Mouse (Mus musculus) CH12.LX (cell line): ENCODE measurements around the gene Dab2. TPM values are rescaled to one million over a fixed set of nuclear protein-coding genes. Genes with fewer than 3 reads are reported as not detected.

Source experiments
- DNase-seq: peaks from one replicate; pipeline ENCODE4 v3.0.0-alpha.2; 2013; ENCODE audit errors: extremely low read depth
- H3K27ac ChIP-seq: 2 replicates; pipeline ENCODE4 v1.5.1; 2012; ENCODE audit warnings: low read depth, mild to moderate bottlenecking, control low read depth, moderate library complexity; ENCODE audit not compliant: insufficient read depth
- H3K27me3 ChIP-seq: replicated peaks from 2 replicates; pipeline ENCODE3; 2012; ENCODE audit warnings: inconsistent platforms
- H3K36me3 ChIP-seq, 2 experiments: replicated peaks in 1 of 2; 2 replicates each; pipeline versions ENCODE3 to v1.6.1; 2012; ENCODE audit warnings: inconsistent platforms in 1 of 2, low read length in 1 of 2, mild to moderate bottlenecking in 1 of 2, mixed read lengths in 1 of 2, moderate library complexity in 1 of 2; ENCODE audit not compliant: control insufficient read depth in 1 of 2, insufficient read depth in 1 of 2
- H3K4me1 ChIP-seq, 2 experiments: 2 replicates each; pipeline ENCODE4 v1.6.1; 2012; ENCODE audit warnings: inconsistent platforms in 1 of 2, moderate library complexity in 1 of 2; ENCODE audit not compliant: insufficient read depth in 2 of 2, control insufficient read depth in 1 of 2
- H3K4me2 ChIP-seq: 2 replicates; pipeline ENCODE4 v1.6.1; 2012; ENCODE audit warnings: low read depth, mild to moderate bottlenecking, control low read depth; ENCODE audit not compliant: poor library complexity, insufficient read depth, severe bottlenecking
- H3K4me3 ChIP-seq, 3 experiments: fragments of 150-350 bp in 1 of 3; sonication (generic) in 1 of 3; replicated peaks in 1 of 3; 2 replicates each; pipeline versions ENCODE3 to v1.5.1; 2011 to 2012; ENCODE audit warnings: low read depth in 2 of 3, low read length in 2 of 3, mild to moderate bottlenecking in 2 of 3, moderate library complexity in 2 of 3, control low read depth in 1 of 3, improper control_type of control experiment in 1 of 3, inconsistent platforms in 1 of 3, mixed read lengths in 1 of 3; ENCODE audit not compliant: poor library complexity in 1 of 3
- H3K79me2 ChIP-seq: replicated peaks from 2 replicates; pipeline ENCODE4 v1.6.1; 2012; ENCODE audit warnings: mild to moderate bottlenecking, moderate library complexity; ENCODE audit not compliant: control insufficient read depth, poor library complexity, insufficient read depth, severe bottlenecking; ENCODE audit errors: extremely low read depth
- H3K9ac ChIP-seq: 2 replicates; pipeline ENCODE4 v1.6.1; 2012; ENCODE audit warnings: low read depth, mild to moderate bottlenecking, control low read depth, moderate library complexity; ENCODE audit not compliant: insufficient read depth
- H3K9me3 ChIP-seq: replicated peaks from 2 replicates; pipeline ENCODE3; 2012; ENCODE audit warnings: low read length, inconsistent platforms, mixed read lengths
- BHLHE40 ChIP-seq: IDR thresholded peaks from 2 replicates; pipeline ENCODE4 v1.6.1; 2011; ENCODE audit warnings: mild to moderate bottlenecking, low read depth, low read length, improper control_type of control experiment
- CHD1 ChIP-seq: IDR thresholded peaks from 2 replicates; pipeline ENCODE4 v1.6.1; 2012; ENCODE audit warnings: low read depth, low read length, improper control_type of control experiment, inconsistent platforms
- CHD2 ChIP-seq: IDR thresholded peaks from 2 replicates; pipeline ENCODE4 v1.6.1; 2011; ENCODE audit warnings: low read length, improper control_type of control experiment
- EP300 ChIP-seq: IDR thresholded peaks from 2 replicates; pipeline ENCODE4 v1.6.1; 2011; ENCODE audit warnings: low read length, improper control_type of control experiment
- ETS1 ChIP-seq: conservative IDR thresholded peaks from 2 replicates; pipeline ENCODE4 v1.6.1; 2012; ENCODE audit warnings: low read depth, mild to moderate bottlenecking, inconsistent platforms, low read length, improper control_type of control experiment, moderate library complexity
- GABPA ChIP-seq: IDR thresholded peaks from 2 replicates; pipeline ENCODE4 v1.6.1; 2012; ENCODE audit warnings: low read depth, low read length, improper control_type of control experiment, inconsistent platforms; ENCODE audit not compliant: insufficient replicate concordance
- JUN ChIP-seq: IDR thresholded peaks from 2 replicates; pipeline ENCODE4 v1.6.1; 2011; ENCODE audit warnings: low read depth, mild to moderate bottlenecking, low read length, improper control_type of control experiment, moderate library complexity; ENCODE audit not compliant: insufficient read depth
- MAFK ChIP-seq: IDR thresholded peaks from 2 replicates; pipeline ENCODE4 v1.6.1; 2011; ENCODE audit warnings: low read length, improper control_type of control experiment; ENCODE audit not compliant: insufficient replicate concordance
- MAX ChIP-seq: IDR thresholded peaks from 2 replicates; pipeline ENCODE4 v1.6.1; 2011; ENCODE audit warnings: low read length, improper control_type of control experiment
- MAZ ChIP-seq: IDR thresholded peaks from 2 replicates; pipeline ENCODE4 v1.6.1; 2012; ENCODE audit warnings: low read depth, mild to moderate bottlenecking, inconsistent platforms, low read length, improper control_type of control experiment, moderate library complexity
- NELFE ChIP-seq: IDR thresholded peaks from 2 replicates; pipeline ENCODE4 v1.6.1; 2011; ENCODE audit warnings: low read depth, low read length, improper control_type of control experiment
- NRF1 ChIP-seq: IDR thresholded peaks from 2 replicates; pipeline ENCODE4 v1.6.1; 2014; ENCODE audit warnings: low read depth, mild to moderate bottlenecking, inconsistent platforms, low read length, improper control_type of control experiment, moderate library complexity
- PAX5 ChIP-seq: IDR thresholded peaks from 2 replicates; pipeline ENCODE4 v1.6.1; 2012; ENCODE audit warnings: low read length, inconsistent platforms, mixed read lengths
- POLR2A ChIP-seq: IDR thresholded peaks from 2 replicates; pipeline ENCODE4 v1.6.1; 2011; ENCODE audit warnings: low read depth, mild to moderate bottlenecking, improper control_type of control experiment, low read length
- POLR2AphosphoS2 ChIP-seq: IDR thresholded peaks from 2 replicates; pipeline ENCODE4 v1.6.1; 2011; ENCODE audit warnings: low read depth, low read length, improper control_type of control experiment
- SIN3A ChIP-seq: IDR thresholded peaks from 2 replicates; pipeline ENCODE4 v1.6.1; 2012; ENCODE audit warnings: low read length, improper control_type of control experiment, inconsistent platforms
- UBTF ChIP-seq: IDR thresholded peaks from 2 replicates; pipeline ENCODE4 v1.6.1; 2012; ENCODE audit warnings: low read depth, mild to moderate bottlenecking, inconsistent platforms, low read length, improper control_type of control experiment, moderate library complexity
- USF2 ChIP-seq: conservative IDR thresholded peaks from 2 replicates; pipeline ENCODE4 v1.6.1; 2011; ENCODE audit warnings: low read depth, low read length, improper control_type of control experiment
- ZC3H11A ChIP-seq: IDR thresholded peaks from 2 replicates; pipeline ENCODE4 v1.6.1; 2012; ENCODE audit warnings: low read depth, mild to moderate bottlenecking, inconsistent platforms, low read length, improper control_type of control experiment
- ZKSCAN1 ChIP-seq: IDR thresholded peaks from 2 replicates; pipeline ENCODE4 v1.6.1; 2012; ENCODE audit warnings: low read depth, inconsistent platforms, low read length, improper control_type of control experiment, borderline replicate concordance
- ZMIZ1 ChIP-seq: IDR thresholded peaks from 2 replicates; pipeline ENCODE4 v1.6.1; 2012; ENCODE audit warnings: low read depth, mild to moderate bottlenecking, inconsistent platforms, low read length, improper control_type of control experiment
- dilution Hi-C: fragments of 300-500 bp; cut with MboI; formaldehyde crosslinking; loops from 2 replicates; pipeline ENCODE4 v1.14.3; 2020; ENCODE audit warnings: low sequenced_read_pairs; ENCODE audit not compliant: extremely low pct_unique_long_range_greater_than_20kb, extremely low pct_ligation_motif_present
- in situ Hi-C: fragments of 300-500 bp; cut with MboI; formaldehyde crosslinking; loops from 3 replicates; pipeline ENCODE4 v1.14.3; 2019; ENCODE audit warnings: low sequenced_read_pairs, low pct_ligation_motif_present, low pct_unique_long_range_greater_than_20kb, mixed read lengths
- polyA plus RNA-seq: library from polyadenylated mRNA; unstranded; fragments of >175 nt; gene quantifications from 2 replicates; pipeline ENCODE4 v1.2.1, GENCODE M21; 2012; ENCODE audit warnings: low read depth; ENCODE audit not compliant: insufficient read length
- total RNA-seq, 2 experiments: library from RNA; depleted of rRNA; stranded (reverse); fragments of 300-350 nt in 1 of 2; fragments of >200 nt in 1 of 2; gene quantifications; 2 replicates each; pipeline ENCODE4 v1.2.3; 2012 to 2014

Dab2 gene
- total and polyA plus RNA-seq, 3 experiments, result 0.17 TPM; not detected in 1

DNA sequence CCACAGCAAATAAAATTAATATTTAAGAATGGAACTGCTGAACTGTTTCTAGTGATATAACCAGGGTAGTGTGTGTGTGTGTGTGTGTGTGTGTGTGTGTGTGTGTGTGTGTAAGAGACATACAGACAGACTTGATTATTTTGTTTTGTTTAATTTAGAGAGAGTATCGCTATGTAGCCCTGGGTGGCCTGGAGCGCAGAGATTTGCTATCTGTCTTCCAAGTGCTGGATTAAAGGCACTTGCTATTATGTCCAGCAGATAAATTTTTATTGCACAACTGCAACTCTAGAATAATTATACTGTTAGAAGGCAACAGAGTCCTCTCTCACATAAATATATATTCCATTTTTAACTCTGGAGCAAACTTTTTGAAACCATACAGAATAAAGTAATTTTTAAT lies 102.8 kb downstream of the Dab2 start:
- dilution Hi-C loops, result no loop called here
- Histone ChIP-seq H3K4me1 (no peaks in the 10 kb centered on the region), H3K9me3 (no peaks in the 10 kb centered on the region), H3K36me3 (no peaks in the 10 kb centered on the region), H3K27me3 (no peaks in the 10 kb centered on the region), H3K27ac (no peak overlapping the region), H3K79me2 (no peaks in the 10 kb centered on the region), H3K4me3 (no peak overlapping the region), H3K9ac (no peak overlapping the region), H3K4me2 (no peak overlapping the region)
- DNase-seq, result no peak
- TF ChIP-seq CHD2, result no peak
- TF ChIP-seq USF2, result no peak
- TF ChIP-seq ZMIZ1, result no peak
- TF ChIP-seq SIN3A, result no peak
- TF ChIP-seq ZKSCAN1, result no peak
- TF ChIP-seq JUN, result no peak
- no peak for TF ChIP-seq UBTF
- TF ChIP-seq MAX, result no peak
- TF ChIP-seq BHLHE40, result no peak
- TF ChIP-seq POLR2AphosphoS2, result no peak
- TF ChIP-seq MAZ, result no peak
- no peak for TF ChIP-seq NELFE
- in situ Hi-C loops, result no loop called here

- no peak overlapping the region for H3K27ac ChIP-seq
- dilution Hi-C loops (no loop called here), in situ Hi-C loops (no loop called here)
- no peak for DNase-seq
- no peaks in the 10 kb centered on the region for H3K27me3 ChIP-seq
- no peak overlapping the region for H3K4me3 ChIP-seq
- no peaks in the 10 kb centered on the region for H3K36me3 ChIP-seq
- no peaks in the 10 kb centered on the region for H3K9me3 ChIP-seq
- no peaks in the 10 kb centered on the region for H3K4me1 ChIP-seq
- TF ChIP-seq NELFE (no peak), EP300 (no peak), CHD1 (no peak), ETS1 (no peak), POLR2A (no peak), GABPA (no peak), UBTF (no peak), CHD2 (no peak), ZC3H11A (no peak), MAFK (no peak), PAX5 (no peak), NRF1 (no peak)
- H3K9ac ChIP-seq, result no peak overlapping the region
- H3K79me2 ChIP-seq, result no peaks in the 10 kb centered on the region
- H3K4me2 ChIP-seq, result no peak overlapping the region
Observed at GRCm38 (mm10) chr15:6404172-6404571, 104.6 kb downstream of the Dab2 start.
